Mouse (Mus musculus) embryonic facial prominence, embryonic 12.5 days (tissue): ENCODE results near the gene Add1. TPM values are rescaled to one million over a fixed set of nuclear protein-coding genes. Genes with fewer than 3 reads are reported as not detected.

Source experiments
- ATAC-seq: fragments of 200-750 bp; cut with Nextera tagmentation; 2 replicates; pipeline ENCODE4 v1.8.0; 2017; ENCODE audit not compliant: insufficient number of reproducible peaks, insufficient read depth, low FRiP score, low TSS enrichment
- H3K27ac ChIP-seq: fragments of 300-500 bp; sonication (generic); 2 replicates; pipeline ENCODE4 v1.5.1; 2016; ENCODE audit warnings: mild to moderate bottlenecking
- H3K27me3 ChIP-seq: fragments of 300-500 bp; sonication (generic); 2 replicates; pipeline ENCODE4 v1.6.1; 2016; ENCODE audit warnings: mild to moderate bottlenecking, moderate library complexity
- H3K36me3 ChIP-seq: fragments of 300-500 bp; sonication (generic); 2 replicates; pipeline ENCODE4 v1.6.1; 2016; ENCODE audit warnings: mild to moderate bottlenecking
- H3K4me1 ChIP-seq: fragments of 300-500 bp; sonication (generic); 2 replicates; pipeline ENCODE4 v1.6.1; 2016
- H3K4me2 ChIP-seq: fragments of 300-500 bp; sonication (generic); replicated peaks from 2 replicates; pipeline ENCODE4 v1.6.1; 2016; ENCODE audit warnings: mild to moderate bottlenecking, moderate library complexity
- H3K4me3 ChIP-seq: fragments of 300-500 bp; sonication (generic); 2 replicates; pipeline ENCODE4 v1.5.1; 2016; ENCODE audit warnings: mild to moderate bottlenecking
- H3K9ac ChIP-seq: fragments of 300-500 bp; sonication (generic); 2 replicates; pipeline ENCODE4 v1.6.1; 2016; ENCODE audit warnings: mild to moderate bottlenecking, moderate library complexity
- H3K9me3 ChIP-seq: fragments of 300-500 bp; sonication (generic); 2 replicates; pipeline ENCODE4 v1.6.1; 2016; ENCODE audit warnings: mild to moderate bottlenecking, moderate library complexity
- WGBS: fragments of 180-500 bp; shearing (Covaris S2); methylation state at CpG from one replicate; pipeline ENCODE4 v1.1.7; 2016; 5-methylcytosine and 5-hydroxymethylcytosine counted together
- polyA plus RNA-seq: library from polyadenylated mRNA; unstranded; fragments of >200 nt; fragmentation: Nextera tagmentation; extraction: Ambion mirVana; gene quantifications from 2 replicates; pipeline ENCODE4 v1.2.1, GENCODE M21; 2016

The Add1 gene
- polyA plus RNA-seq, 1 experiment from 2014 or later, result 208 TPM

GRCm38 (mm10) chr5:34534776-34535581, 38.5 kb upstream of the Add1 start:
- Histone ChIP-seq H3K9me3 (no peaks in the 10 kb centered on the region), H3K36me3 (no peaks in the 10 kb centered on the region), H3K27me3 (no peaks in the 10 kb centered on the region), H3K4me2 (no peak overlapping the region), H3K27ac (no peak overlapping the region), H3K4me3 (no peak overlapping the region), H3K9ac (no peak overlapping the region), H3K4me1 (no peaks in the 10 kb centered on the region)
- no peak for ATAC-seq
- 79% methylated on average over 5 of the region's 5 CpGs for WGBS

DNA sequence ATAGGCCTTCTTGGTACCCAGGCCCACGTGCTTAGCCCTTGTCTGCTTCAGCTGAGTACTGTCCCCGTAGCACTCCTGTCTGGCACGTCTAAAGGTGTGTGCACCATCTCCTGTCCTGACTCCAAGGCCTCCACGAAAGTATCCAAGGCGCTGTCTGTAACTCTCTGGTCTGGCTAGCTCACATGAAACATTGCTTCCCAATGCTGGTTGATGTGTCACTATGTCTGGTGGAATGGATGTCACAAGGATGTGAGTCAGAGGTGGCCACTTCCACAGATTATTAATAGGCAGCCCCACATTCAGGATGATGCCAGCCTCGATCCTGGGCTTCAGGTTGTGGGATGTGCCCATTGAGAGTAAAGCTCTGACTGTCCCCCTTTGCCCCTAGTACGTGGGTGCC, 37.6 kb upstream of the Add1 start:
- H3K4me2 ChIP-seq, result no peak overlapping the region
- no peak for ATAC-seq
- 79% methylated on average over 7 of the region's 7 CpGs for WGBS

GRCm38 (mm10) chr5:34538079-34538478, 35.4 kb upstream of the Add1 start:
- Histone ChIP-seq H3K36me3 (no peaks in the 10 kb centered on the region), H3K27ac (no peak overlapping the region), H3K9ac (no peak overlapping the region), H3K9me3 (no peaks in the 10 kb centered on the region), H3K4me1 (no peaks in the 10 kb centered on the region), H3K4me2 (no peak overlapping the region), H3K4me3 (no peak overlapping the region), H3K27me3 (no peaks in the 10 kb centered on the region)
- no peak for ATAC-seq
- WGBS, result 81% methylated on average over 7 of the region's 7 CpGs

More for the DNA sequence above, 37.6 kb upstream of the Add1 start:
- Histone ChIP-seq H3K4me1 (no peaks in the 10 kb centered on the region), H3K27me3 (no peaks in the 10 kb centered on the region), H3K4me3 (no peak overlapping the region), H3K9me3 (no peaks in the 10 kb centered on the region), H3K9ac (no peak overlapping the region), H3K36me3 (no peaks in the 10 kb centered on the region), H3K27ac (no peak overlapping the region)

DNA sequence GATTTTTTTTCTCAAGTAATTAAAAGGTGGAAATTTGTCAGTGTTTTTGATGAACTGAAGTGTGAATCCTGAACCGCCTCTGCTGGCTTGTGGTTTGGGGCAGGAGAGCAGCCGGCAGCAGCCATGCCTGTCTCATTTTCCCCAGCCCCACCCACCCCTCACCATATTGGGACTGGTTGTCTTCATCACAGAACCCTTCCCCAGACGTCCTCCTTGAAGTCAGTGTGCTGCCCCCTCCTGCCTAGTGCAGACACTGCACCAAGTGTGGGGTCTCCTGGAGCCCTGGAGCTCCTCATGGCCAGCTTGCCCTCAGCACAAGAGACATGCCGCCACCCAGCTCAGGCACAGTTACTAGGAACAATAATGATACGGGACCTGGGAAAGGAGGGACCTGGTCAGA, 34.9 kb upstream of the Add1 start:
- H3K27ac ChIP-seq, result no peak overlapping the region
- 35% methylated on average over 5 of the region's 5 CpGs for WGBS
- no peaks in the 10 kb centered on the region for H3K36me3 ChIP-seq
- H3K9ac ChIP-seq, result no peak overlapping the region
- no peak overlapping the region for H3K4me2 ChIP-seq
- H3K27me3 ChIP-seq, result no peaks in the 10 kb centered on the region
- no peak overlapping the region for H3K4me3 ChIP-seq
- H3K4me1 ChIP-seq, result no peaks in the 10 kb centered on the region
- no peak for ATAC-seq
- H3K9me3 ChIP-seq, result no peaks in the 10 kb centered on the region

DNA sequence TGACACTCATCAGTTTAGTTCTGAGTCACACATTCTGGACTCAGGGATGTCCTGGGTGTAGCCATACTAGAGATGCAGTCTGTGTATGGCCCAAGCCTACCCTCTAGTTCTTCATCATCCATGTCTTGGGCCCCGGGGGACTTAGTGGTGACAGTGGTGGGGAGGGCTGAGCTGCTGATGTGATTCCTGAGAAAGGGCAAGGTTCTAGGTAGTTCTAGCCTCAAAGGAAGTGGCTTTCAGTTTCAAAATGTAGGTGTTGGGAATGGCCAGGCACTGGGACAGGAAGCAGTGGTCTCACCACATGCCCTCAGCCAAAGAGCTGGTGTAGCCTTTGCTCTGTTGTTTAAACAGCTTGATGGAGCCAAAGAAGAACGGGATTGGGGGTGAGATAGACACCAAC, 34.3 kb upstream of the Add1 start:
- no peak overlapping the region for H3K27ac ChIP-seq
- ATAC-seq, result no peak
- WGBS, result 86% methylated on average over 2 of the region's 2 CpGs
- H3K4me1 ChIP-seq, result no peaks in the 10 kb centered on the region
- no peaks in the 10 kb centered on the region for H3K27me3 ChIP-seq
- no peaks in the 10 kb centered on the region for H3K9me3 ChIP-seq
- no peaks in the 10 kb centered on the region for H3K36me3 ChIP-seq
- H3K9ac ChIP-seq, result no peak overlapping the region
- H3K4me2 ChIP-seq, result no peak overlapping the region
- H3K4me3 ChIP-seq, result no peak overlapping the region

GRCm38 (mm10) chr5:34542166-34542565, 31.3 kb upstream of the Add1 start:
- H3K9me3 ChIP-seq, result no peaks in the 10 kb centered on the region
- WGBS, result 48% methylated on average over 1 of the region's 1 CpGs
- H3K4me2 ChIP-seq, result no peak overlapping the region
- no peak for ATAC-seq
- H3K4me1 ChIP-seq, result no peaks in the 10 kb centered on the region
- no peak overlapping the region for H3K9ac ChIP-seq
- H3K27me3 ChIP-seq, result no peaks in the 10 kb centered on the region
- H3K4me3 ChIP-seq, result no peak overlapping the region
- H3K27ac ChIP-seq, result no peak overlapping the region
- no peaks in the 10 kb centered on the region for H3K36me3 ChIP-seq

DNA sequence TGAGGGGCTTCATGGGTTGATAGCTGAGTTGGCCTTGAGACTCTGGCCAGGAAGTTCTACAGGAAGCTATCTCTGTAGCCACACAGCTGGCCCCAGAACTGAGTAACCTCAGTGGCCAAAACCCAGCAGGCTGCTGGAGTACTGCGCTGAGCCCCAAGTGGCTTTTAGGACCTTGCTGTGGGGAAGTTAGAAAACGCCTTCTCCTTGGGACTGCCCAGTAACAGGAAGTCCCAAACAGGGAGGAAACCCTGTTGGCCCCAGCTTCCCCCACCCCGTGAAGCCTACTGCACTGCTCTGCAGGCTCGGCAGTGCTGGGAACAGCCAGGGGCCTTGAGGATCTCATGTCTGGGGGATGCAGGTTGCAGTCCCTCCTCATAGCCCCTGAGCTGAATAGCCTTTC, 30.4 kb upstream of the Add1 start:
- no peak for ATAC-seq
- no peaks in the 10 kb centered on the region for H3K4me1 ChIP-seq

DNA sequence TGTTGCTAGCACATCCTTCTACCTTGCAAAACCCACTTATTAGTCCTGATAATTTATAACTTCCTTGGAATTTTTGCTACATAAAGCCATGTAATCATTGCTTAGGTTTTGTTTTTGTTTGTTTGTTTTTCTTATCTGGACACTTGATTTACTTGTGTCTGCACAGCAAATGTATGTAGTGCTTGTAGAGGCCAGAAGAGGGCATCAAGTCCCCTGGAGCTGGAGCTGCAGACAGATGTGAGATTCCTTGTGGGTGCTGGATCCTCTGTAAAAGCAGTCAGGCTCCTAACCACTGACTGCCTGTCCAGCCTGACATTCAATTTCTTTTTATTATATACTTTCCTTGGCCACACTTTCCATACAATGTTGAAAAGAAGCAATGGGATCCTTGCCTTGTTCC, 26.1 kb upstream of the Add1 start:
- H3K4me2 ChIP-seq, result no peak overlapping the region
- peaks cover 9% of the 10 kb centered on the region for H3K4me1 ChIP-seq
- H3K27me3 ChIP-seq, result no peaks in the 10 kb centered on the region
- H3K36me3 ChIP-seq, result peaks cover 8% of the 10 kb centered on the region
- H3K9me3 ChIP-seq, result no peaks in the 10 kb centered on the region
- no peak overlapping the region for H3K4me3 ChIP-seq
- H3K9ac ChIP-seq, result no peak overlapping the region
- no peak for ATAC-seq
- no peak overlapping the region for H3K27ac ChIP-seq

More for the DNA sequence above, 30.4 kb upstream of the Add1 start:
- Histone ChIP-seq H3K9me3 (no peaks in the 10 kb centered on the region), H3K36me3 (no peaks in the 10 kb centered on the region), H3K4me3 (no peak overlapping the region), H3K9ac (no peak overlapping the region), H3K27ac (no peak overlapping the region), H3K27me3 (no peaks in the 10 kb centered on the region), H3K4me2 (no peak overlapping the region)
- 57% methylated on average over 4 of the region's 4 CpGs for WGBS

- ATAC-seq, result no peak
- H3K4me2 ChIP-seq, result peak overlapping the region; percentile 66
- 20% methylated on average over 8 of the region's 8 CpGs for WGBS
- no peaks in the 10 kb centered on the region for H3K27me3 ChIP-seq
- H3K9ac ChIP-seq, result peak overlapping the region; percentile 92; the same call in 1 of the 2 replicates
- no peaks in the 10 kb centered on the region for H3K9me3 ChIP-seq
- peak overlapping the region; percentile 88 for H3K4me3 ChIP-seq
- H3K27ac ChIP-seq, result peak overlapping the region; percentile 74; the same call in 1 of the 2 replicates
- peaks cover 9% of the 10 kb centered on the region for H3K4me1 ChIP-seq
- H3K36me3 ChIP-seq, result peaks cover 19% of the 10 kb centered on the region
Measured at GRCm38 (mm10) chr5:34549135-34549482, 24.4 kb upstream of the Add1 start.

- H3K27me3 ChIP-seq, result no peaks in the 10 kb centered on the region
- H3K27ac ChIP-seq, result peak overlapping the region; percentile 74
- peak; percentile 84 for ATAC-seq
- H3K36me3 ChIP-seq, result peaks cover 23% of the 10 kb centered on the region
- H3K4me2 ChIP-seq, result peak overlapping the region; percentile 66
- H3K9ac ChIP-seq, result peak overlapping the region; percentile 92
- H3K9me3 ChIP-seq, result no peaks in the 10 kb centered on the region
- peaks cover 9% of the 10 kb centered on the region for H3K4me1 ChIP-seq
- peak overlapping the region; percentile 88 for H3K4me3 ChIP-seq
- under 1% methylated on average over 49 of the region's 49 CpGs for WGBS
Measured at GRCm38 (mm10) chr5:34549483-34550221, 23.8 kb upstream of the Add1 start.

GRCm38 (mm10) chr5:34550251-34550650, 23.2 kb upstream of the Add1 start:
- Histone ChIP-seq H3K4me2 (peak overlapping the region; percentile 66), H3K9ac (peak overlapping the region; percentile 92), H3K4me3 (peak overlapping the region; percentile 88), H3K4me1 (peaks cover 9% of the 10 kb centered on the region), H3K36me3 (peaks cover 28% of the 10 kb centered on the region), H3K27ac (no peak overlapping the region), H3K9me3 (no peaks in the 10 kb centered on the region), H3K27me3 (no peaks in the 10 kb centered on the region)
- no peak for ATAC-seq
- WGBS, result 13% methylated on average over 6 of the region's 6 CpGs

DNA sequence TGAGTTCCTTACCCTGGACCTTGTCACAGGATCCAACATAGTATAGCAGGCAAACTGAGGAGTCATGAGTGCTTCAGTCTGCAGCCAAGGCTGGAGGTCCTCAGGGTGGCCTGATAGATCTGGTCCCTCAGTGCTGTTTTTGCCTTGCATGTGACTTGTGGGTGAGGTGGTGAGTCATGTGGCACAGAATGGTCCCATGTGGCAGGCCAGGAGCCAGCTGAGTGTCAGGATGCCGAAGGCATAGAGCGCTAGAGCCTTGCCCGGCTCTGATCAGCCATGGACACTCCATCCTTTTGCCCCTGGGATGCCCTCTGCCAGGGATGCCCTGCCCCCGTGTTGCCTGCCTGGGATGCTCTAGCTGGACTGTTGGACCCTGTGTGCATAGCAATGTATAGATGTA, 21.6 kb upstream of the Add1 start:
- peaks cover 9% of the 10 kb centered on the region for H3K4me1 ChIP-seq
- no peak overlapping the region for H3K9ac ChIP-seq
- no peak overlapping the region for H3K4me3 ChIP-seq
- no peaks in the 10 kb centered on the region for H3K27me3 ChIP-seq
- H3K4me2 ChIP-seq, result no peak overlapping the region
- ATAC-seq, result no peak; the same call in 1 of the 2 replicates
- no peaks in the 10 kb centered on the region for H3K9me3 ChIP-seq
- no peak overlapping the region for H3K27ac ChIP-seq
- peaks cover 44% of the 10 kb centered on the region for H3K36me3 ChIP-seq
- WGBS, result 95% methylated on average over 4 of the region's 4 CpGs
